Mouse (Mus musculus) fat pad, adult 2 months (tissue): Measurements from ENCODE around the gene Atg2b.

Source experiments
- DNase-seq: peaks from one replicate; pipeline ENCODE4 v3.0.0-alpha.2; 2011; ENCODE audit warnings: low read depth, low spot score; ENCODE audit errors: extremely low read depth

Atg2b gene

DNA sequence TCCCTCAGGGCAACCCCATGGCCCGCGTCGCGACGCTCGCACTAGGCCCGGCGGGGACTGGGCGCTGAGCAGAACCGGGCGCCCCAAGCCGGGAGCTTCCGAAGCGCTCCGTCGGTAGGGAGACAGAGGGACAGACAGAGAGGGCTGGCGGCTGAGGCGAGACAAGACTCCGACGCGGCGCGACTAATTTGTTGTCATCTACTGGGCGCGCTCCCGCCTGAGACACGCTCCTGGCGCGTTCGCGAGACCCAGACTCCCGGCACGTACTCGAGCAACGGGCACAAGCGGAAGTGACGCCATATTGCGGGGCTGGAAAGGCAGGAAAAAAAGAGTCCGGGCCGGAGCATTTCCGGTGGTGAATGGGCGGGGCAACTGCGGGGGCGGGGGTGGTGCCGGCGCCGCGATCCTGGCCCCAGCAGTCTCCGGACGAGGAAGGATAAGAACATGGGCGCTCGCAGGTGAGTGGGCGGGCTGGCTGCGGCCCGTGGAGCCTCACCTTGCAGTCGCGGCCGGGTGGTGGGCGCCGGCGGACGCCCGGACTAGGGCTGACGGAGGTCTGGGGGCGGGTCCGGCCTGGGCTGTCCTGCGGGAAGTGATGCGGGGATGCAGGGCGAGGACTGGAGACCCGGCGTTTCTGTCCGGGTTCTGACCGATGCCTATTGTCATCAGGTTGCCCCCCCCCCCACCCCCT is at the start of gene Atg2b:
Atg2b (minus strand) TSS at position 211 of the 691 bp plus-strand sequence.
- peak; percentile 58 for DNase-seq

DNA sequence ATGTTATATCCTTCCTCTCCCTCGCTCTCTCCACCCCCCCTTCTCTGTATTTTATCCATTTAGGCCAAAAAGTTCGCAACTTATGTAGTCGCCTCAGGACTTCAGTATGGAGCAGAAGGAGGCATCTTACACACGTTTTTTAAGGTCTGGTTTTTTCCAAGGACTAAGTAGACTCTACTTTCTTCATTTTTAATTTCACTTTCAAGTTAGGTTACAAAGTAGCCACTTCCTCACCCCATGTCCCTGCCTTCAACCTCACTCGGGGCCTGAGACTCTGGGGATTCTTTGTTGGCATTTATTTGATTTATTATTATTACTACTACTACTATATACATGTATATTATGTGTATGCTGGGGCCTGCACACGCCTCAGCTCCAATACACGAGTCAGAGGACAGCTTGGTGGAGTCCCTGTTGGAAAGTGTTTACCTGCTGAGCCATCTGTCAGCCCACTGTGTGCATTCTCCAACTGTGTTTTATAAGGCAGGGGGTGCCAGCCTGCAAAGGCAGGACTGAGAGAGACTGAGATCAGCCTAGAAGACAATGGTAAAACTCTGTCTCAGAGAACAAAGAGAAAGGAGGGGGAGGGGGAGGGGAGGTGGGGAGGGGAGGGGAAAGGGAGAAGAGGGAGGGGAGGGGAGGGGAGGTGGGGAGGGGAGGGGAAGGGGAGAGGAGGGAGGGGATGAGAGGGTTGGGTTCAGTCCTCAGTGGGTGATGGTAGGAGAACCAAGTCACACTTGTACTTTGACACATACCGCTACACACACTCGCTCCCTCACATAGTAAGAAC is 48.6 kb upstream of the Atg2b start:
- no peak for DNase-seq

DNA sequence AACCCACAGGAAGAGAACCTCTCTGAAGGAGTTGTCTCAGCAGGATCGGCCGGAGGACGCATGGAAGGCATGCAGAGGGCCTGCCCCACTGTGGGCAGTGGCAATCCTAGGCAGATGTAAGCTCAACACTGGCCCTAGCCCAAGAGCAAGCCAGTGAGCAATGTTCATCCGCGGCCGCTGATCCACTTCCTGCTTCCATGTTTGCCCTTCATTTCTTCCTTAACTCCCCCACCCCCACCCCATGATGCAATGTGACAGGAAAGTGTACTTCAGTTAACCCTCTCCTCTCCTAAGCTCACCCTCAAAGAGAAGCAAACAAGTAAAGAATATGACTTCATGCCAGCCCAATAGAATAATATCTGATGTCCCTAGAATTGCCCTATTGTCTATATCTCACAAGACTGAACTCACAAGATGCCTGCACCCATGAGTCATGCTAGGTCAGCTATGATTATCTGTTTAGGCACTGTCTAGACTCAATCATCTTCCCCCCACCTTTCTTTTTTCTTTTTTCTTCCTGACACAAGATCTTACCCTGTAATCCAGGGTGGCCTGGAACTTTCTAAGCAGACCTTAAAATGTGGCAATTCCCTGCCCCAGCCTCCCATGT is 45.9 kb upstream of the Atg2b start:
- no peak for DNase-seq

DNA sequence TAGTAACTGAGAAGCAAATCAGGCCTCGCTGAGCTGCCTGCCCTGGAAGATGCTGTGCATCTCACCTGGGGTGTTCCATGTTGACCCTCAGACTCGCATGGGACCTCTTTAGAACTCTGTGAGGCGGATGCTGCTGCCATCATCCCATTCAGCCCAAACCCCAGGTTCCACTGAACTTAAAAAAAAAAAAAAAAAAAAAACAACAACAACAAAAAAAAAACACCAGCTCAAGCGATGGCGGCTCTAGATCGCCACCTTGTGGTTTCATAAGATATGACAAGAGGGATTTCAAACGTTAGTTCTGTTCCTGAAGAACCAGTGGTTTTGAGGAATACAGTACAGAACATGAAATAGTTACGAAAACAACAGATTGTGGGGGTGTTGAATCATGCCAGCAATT is 43.0 kb upstream of the Atg2b start:
- DNase-seq = no peak

DNA sequence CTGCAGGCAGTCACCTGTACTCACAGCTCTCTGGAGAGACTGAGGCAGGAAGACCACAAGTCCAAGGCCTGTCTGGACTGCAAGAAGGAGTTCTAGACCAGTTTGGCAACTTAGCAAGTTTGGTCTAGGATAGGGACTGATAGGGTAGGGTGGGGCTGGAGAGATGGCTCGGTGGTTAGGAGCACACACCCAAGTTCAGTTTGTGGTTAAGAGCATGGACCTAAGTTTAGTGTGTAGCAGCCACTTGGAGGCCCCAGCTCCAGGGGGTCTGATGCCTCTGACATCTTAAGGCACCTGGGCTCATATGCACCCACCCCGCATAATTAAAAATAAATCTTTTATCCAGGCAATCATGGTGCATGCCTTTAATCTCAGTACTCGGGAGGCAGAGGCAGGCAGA is 42.3 kb upstream of the Atg2b start:
- DNase-seq = no peak

DNA sequence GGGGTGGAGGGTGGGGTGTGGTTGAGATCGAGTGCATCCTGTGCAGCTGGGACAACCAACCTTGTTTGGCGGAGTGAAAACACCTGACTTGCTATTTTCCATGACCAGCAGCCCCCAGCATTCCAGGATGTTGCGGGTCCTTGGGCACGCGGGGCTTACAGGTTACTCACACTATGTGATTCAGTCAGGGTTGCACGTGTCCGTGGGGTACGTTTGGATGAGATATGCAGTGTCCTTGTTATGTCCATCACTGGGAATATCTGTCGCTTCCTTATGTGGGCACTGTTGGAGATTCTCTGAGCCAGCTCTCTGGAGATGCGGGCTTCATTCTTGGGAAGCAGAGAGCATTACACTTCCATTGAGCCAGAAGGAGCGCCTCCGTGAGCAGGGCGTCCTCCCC is 40.7 kb upstream of the Atg2b start:
- no peak for DNase-seq

DNA sequence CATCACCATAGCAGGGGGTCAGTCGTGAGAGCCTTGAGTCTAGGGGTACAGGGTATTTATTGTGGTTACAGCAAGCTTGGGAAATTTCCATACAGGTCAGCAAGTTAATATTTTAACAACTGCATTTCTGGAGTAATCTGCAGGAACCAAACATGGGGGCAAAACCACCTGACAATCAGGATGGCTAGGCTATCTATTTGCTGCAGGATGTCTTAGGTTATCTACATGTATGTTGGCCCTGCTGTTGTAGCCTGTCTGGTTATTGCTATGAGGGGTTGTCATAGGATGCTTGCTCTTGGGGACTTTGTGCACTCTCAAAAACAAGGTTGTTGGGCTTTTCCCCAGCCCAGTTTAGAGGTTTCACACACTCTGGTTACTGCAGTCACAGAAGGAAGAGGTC is 39.6 kb upstream of the Atg2b start:
- no peak for DNase-seq

DNA sequence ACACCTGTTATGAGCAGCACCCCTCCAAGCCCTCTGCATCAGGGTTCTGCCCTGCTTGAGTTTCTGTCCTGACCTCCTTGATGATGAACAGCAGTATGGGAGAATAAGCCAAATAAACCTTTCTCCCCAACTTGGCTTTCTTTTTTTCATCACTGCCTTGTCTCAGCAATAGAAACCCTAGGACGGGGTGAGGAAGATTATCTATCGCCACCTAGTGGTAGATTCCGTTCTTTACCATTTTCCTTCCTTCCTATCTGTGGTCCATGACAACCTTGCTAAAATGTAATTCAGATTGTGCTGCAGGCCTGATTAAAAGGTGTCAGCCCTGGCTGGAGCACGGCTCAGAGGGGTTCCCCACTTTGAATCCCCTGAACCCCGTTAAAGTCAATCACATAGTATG is 37.6 kb upstream of the Atg2b start:
- no peak for DNase-seq

DNA sequence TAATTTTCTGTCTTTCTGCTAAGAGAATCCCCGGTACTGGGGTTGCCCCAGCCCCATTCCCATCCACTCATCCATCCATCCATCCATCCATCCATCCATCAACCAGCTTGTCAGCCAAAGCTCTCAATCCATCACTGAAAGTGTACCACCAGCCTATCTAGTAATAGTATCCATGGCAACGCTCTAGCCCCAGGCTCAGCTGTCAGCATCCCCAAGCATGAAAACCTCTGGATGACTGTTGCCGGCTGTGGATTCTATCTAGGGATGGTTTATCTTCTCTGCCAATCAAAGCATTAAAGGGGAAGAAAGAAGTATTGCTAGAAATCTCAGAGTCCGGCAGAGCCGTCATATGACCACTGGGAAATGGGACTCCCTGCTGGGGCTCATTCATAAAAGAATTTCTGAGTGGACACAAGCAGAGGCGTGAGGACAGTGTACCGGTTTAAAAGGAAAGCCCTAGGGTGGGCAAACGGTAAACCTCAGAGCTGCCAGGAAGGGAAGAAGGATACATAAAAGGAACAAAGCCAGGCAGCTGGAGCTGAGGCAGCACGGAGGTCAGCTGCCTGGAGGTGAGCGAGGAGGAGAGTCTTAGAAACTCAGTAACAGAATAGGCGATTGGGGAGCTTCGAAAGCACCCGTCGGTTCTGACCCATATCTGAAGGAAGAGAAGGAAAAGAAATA is 36.6 kb upstream of the Atg2b start:
- DNase-seq = no peak

DNA sequence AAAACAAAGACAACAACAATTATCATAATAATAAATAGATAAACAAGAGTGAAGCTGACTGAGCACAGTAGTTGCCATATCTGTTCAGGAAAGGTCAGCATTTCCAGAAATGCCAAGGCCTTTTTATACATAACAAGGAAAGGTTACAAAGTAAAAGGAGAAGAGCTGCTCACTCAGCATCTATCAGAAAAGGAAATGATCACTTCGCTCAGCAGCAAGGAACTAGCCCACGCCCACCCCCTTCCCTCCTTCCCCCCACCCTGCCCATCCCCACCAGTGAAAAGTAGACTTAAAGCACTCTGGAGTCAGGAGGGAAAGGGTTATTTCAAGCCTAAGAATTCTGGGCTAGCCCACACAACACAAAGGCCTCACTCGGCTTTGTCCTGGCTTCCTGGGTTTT is 35.2 kb upstream of the Atg2b start:
- DNase-seq = no peak

DNA sequence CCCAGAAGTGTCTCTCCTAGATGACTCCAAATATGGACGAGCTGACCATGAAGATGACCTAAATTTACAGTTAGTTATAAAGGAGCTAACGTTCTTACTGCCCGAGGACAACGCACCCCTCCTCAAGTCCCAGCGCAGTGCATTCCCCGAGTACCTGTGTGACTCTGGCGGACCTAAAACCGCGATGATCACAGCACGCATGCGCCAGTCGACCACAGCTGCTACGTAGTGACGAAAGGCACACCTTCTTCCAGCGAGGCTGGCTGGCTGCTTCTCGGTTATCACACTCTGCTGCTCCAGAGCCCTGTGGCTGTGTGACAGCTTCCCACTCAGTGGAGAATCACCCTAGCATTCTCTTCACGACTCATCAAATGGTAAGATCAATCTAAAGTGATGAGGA is 33.6 kb upstream of the Atg2b start:
- DNase-seq = no peak

DNA sequence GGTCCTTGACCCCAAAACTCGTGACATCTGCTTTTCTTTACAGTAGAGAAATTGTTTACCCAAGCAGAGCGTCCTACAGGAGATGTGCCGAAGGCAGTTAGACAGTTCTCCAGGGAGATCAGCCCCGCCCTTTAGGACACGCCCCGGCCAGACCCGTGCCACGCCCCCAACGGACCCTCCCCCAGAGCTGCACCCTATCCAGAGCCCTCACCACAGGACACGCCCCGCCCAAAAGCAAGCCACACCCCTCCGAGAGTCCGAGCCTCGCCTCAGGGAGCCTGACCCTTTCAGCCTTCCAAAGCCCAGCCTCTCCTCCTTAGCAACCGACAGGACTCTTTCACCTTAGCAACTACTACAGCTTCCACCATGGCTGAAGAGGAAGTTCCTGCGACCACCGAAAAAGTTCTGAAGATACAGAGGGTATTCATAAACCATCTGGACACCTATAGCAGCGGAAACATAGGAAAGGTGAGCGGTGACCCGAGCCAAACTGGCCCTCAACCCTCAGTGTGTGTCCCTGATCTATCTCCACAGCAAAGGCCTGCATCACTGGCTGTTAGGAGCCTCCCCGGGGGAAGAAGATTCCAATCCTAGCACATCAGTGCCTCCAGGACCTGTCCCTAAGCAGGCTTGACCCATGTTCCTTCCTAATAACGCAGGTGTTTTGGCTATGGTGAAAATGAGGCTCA is 20.9 kb upstream of the Atg2b start, which contains the start of gene Ak7:
Ak7 (plus strand) TSS at position 178 of the 689 bp plus-strand sequence.
- DNase-seq = no peak

DNA sequence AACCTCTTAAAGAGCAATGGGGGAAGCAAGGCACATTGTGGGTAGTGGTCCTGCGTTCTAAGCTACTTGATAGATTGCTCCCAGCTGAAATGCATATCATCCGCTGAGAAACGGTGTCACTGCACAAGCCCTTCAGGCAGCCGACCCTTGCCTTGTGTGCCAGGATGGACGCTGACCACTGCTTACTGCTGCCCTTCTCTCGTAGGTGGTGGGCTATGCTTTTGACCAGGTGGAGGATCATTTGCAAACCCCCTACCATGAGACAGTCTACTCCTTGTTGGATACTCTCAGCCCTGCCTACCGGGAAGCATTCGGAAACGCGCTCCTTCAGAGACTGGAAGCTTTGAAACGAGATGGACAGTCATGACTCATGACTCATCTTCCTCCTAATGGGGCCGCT is 15.4 kb upstream of the Atg2b start:
- DNase-seq = no peak

DNA sequence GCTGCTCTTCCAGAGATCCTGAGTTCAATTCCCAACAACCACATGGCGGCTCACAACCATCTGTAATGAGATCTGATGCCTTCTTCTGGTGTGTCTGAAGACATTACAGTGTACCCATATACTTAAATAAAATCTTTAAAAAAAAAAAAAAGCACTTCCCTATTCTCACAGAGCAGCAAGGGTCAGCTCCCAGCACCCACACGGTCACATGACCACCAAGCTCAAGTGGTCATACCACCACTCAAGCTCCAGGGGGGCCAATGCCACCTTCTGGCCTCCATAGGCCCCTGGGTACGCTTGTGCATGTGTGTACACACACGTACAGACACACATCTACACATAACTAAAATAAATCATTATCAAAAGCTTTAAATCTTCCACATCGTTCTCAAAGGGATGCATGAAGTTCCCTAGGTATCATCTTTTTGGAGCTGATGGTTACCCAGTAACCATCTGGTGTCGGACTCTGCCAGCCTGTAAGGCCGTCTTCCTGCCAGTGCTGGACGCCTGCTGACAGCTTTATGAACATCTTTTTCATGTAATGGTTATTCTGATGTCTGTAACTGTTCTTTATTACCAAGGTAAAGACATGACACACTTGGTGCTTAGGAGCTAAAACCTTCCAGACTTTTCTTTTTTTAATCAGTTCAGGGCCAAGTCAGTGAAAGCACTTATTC is 12.2 kb upstream of the Atg2b start:
- DNase-seq = no peak

DNA sequence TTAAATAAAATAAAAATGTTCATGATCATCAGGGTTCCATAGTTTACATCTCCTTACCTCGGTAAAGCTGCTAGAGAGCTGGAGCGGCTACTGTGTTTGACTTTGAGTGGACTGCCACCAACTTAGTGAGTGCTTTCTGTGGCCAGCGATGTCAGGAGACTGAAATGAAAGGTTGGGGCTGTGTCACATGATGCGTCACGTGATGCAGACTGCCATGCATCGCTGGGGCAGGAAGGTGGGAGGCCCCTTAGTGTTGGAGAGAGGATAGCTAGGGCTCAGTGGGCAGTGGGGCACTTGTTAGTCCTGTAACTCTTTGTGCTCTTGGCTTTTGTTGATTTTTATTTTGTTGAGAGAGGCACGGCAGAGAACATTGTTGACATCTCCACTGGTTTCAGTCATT is 10.8 kb upstream of the Atg2b start:
- DNase-seq = no peak

DNA sequence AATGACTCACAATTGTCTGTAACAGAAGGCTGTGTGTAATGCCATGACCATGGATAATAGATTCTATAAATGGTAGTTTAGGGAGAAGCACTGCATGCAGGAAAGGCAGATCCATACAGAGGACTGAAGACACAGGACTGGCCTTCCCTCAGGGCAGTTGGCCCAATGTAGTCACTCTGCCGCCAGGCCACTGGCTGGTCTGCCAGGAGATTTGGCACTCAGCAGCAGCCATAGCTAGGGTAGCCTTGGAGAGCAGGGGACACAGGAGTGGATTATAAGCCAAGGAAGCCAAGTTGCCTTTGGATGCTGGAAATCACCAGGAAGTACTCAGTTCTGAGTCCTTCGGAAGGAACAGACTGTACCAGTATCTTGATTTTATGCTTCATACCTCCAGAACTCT is 9.0 kb upstream of the Atg2b start:
- no peak for DNase-seq

DNA sequence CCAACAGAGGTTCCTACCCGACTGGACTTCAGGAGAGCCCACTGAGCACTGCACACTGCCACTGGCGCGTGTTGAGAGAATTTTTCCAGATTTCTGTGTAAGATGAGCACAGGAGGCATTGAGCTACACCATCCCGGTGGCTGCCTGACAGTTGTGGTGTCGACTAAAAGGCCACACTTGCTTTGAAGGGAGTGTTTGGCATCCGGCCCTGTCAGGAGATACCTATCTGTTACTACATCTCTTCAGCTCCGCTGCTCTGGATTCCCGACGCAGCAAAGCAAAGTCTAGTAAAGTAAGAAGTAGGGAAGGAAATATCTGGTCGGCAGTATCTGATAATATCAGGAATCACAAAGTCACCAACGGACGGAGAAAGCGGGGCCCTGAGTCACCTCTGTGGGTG is 4.4 kb upstream of the Atg2b start:
- no peak for DNase-seq

DNA sequence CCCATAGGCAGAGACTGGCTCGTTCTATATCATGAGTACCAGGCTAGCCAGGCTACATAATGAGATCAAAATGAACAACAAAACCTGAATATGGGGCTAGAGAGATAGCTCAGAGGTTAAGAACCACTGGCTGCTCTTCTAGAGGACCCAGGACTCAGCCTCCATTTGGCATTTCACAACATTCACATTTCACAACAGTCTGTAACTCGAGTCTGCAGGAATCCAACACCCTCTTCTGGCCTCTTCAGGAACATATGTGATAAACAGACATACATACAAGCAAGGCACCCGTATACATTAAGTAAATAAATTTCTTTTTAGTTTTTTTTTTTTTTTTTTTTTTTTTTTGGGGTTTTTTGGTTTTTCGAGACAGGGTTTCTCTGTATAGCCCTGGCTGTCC is 3.5 kb upstream of the Atg2b start:
- DNase-seq = peak; percentile 42

DNA sequence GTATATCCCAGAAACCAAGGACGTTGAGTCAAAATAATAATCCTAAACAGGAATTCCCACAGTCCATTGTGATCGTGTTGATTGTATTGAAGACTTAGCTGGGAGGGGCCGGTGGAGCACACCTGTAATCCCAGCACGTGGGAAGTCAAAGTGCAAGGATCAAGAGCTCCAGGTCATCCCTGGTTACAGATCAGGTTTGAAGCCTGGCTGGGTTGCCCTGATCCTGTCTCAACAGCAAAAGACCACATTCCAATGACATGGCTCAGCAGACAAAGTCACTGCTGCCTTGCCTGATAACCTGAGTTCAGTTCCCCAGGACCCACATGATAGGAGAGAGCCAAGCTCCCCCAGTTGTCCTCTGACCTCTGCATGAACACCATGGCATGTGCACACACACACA is 2.4 kb upstream of the Atg2b start:
- no peak for DNase-seq

DNA sequence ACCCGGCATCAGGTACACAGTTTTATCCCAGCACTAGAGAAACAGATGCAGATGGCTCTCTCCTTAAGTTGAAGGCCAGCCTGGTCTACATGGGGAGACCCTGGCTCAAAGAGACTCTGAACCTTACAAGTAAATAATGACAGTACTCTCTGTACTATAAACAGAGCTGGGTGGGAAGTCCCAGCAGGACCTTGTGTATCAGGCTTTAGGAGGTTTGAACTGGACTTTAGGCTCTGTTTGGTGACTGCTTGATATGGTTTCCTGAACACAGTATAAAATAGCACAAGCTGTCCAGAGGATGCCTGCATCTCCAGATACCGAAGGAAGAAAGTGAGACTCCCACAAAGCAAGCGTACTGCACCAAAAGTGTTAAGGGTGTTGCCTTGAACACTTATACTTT is 1.8 kb upstream of the Atg2b start:
- DNase-seq = no peak
